Mouse (Mus musculus) heart, adult 2 months (tissue): ENCODE data around the gene Grik2.
"Not testable (repeated sequence)": the region's sequence is repeated elsewhere in the genome, so short reads cannot be mapped to it uniquely, and the experiment has no call there.

ENCODE experiments used
- CTCF ChIP-seq: fragments of 200-600 bp; IDR thresholded peaks from 2 replicates; pipeline ENCODE4 v1.8.1; 2022; ENCODE audit warnings: antibody characterized with exemption, mild to moderate bottlenecking, moderate library complexity
- EP300 ChIP-seq: fragments of 200-500 bp; IDR thresholded peaks from 2 replicates; pipeline ENCODE4 v1.6.1; 2011; ENCODE audit warnings: low read depth, low read length, control low read depth; ENCODE audit not compliant: insufficient read depth
- POLR2A ChIP-seq: fragments of 200-500 bp; IDR thresholded peaks from 2 replicates; pipeline ENCODE4 v1.6.1; 2011; ENCODE audit warnings: mild to moderate bottlenecking, low read depth, low read length, control low read depth; ENCODE audit not compliant: insufficient read depth

- TF ChIP-seq POLR2A, CTCF, EP300: not testable (repeated sequence)
Measured at GRCm38 (mm10) chr10:49236844-49237243, 551.7 kb downstream of the Grik2 start.
